ENCODE assay signal across 10 mouse cellular contexts in the genomic region with DNA sequence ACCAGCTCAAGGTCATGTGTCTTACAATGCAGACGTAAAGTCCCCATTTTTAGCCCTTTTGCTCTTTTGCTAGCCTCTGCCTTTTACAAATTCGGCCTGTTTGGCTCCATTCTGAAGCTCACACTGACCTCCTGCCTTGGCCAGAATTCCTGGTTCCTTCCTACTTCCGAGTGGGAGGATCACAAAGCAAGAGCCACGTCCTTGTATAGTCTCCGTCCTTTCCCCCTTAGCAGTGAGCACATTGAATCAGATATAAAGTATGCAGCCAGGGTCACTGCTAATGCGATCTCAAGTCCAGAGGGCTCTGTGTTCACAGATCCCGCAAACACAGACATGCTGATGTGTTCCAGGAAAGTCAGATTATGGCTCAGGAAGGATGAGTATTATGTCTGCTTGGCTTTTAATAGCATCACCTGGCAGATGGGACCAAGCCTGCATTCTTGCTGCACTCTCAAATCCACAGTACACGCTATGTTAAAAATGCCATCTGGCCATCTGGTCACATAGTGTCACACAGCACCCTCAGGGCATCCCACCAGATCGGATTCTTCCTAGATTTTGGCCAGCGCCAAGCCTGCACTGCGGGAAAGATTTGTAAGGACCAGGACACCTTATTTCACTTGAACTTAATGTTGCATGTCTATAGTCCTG.
A peak's percentile ranks its signal among the peaks of the same experiment; 100 is the strongest.
DNase-seq lines count a peak whose midpoint lies in the region; ATAC-seq and TF ChIP-seq lines count a peak whose summit lies in the region.
"Had no signal": no experiment of that assay in that cellular context is flagged by ENCODE, and none has a peak within 500 bp of the region (broad histone marks: within the 10 kb centered on the region; RNA-seq: fewer than 3 reads in every experiment).

No protein-coding gene starts in this region.

- no peak overlapping the region for H3K9ac ChIP-seq in hindbrain, embryonic 15.5 days
- H3K9ac ChIP-seq: limb, embryonic 13.5 days had no signal

- peaks cover 3% of the 10 kb centered on the region; the same call in 1 of the 2 replicates for H3K4me1 ChIP-seq in hindbrain, embryonic 15.5 days (replicated peaks)
- H3K4me1 ChIP-seq in hindbrain, embryonic 10.5 days (replicated peaks), result no peaks in the 10 kb centered on the region; the same call in 1 of the 2 replicates
- peaks cover 21% of the 10 kb centered on the region for H3K4me1 ChIP-seq in cerebellum, adult 2 months (ENCODE audit: control insufficient read depth, insufficient read depth, low read length)
- H3K4me1 ChIP-seq: limb, embryonic 13.5 days had no signal

- no peaks in the 10 kb centered on the region for H3K9me3 ChIP-seq in hindbrain, embryonic 15.5 days
- no peaks in the 10 kb centered on the region for H3K9me3 ChIP-seq in hindbrain, embryonic 10.5 days
- H3K9me3 ChIP-seq: limb, embryonic 13.5 days had no signal

- TF ChIP-seq POLR2A in cerebellum, adult 2 months (IDR thresholded peaks at IDR 0.05; ENCODE audit: borderline replicate concordance, insufficient read depth, low read length), result peak; percentile 22; the same call in 1 of the 2 replicates

- no peaks in the 10 kb centered on the region for H3K27me3 ChIP-seq in hindbrain, embryonic 15.5 days
- no peaks in the 10 kb centered on the region for H3K27me3 ChIP-seq in hindbrain, embryonic 10.5 days (ENCODE audit: insufficient read depth, poor library complexity, severe bottlenecking)
- no peaks in the 10 kb centered on the region for H3K27me3 ChIP-seq in cerebellum, adult 2 months (ENCODE audit: control insufficient read depth, insufficient read depth, low read length)
- H3K27me3 ChIP-seq: limb, embryonic 13.5 days had no signal

- no peaks in the 10 kb centered on the region for H3K36me3 ChIP-seq in hindbrain, embryonic 15.5 days
- H3K36me3 ChIP-seq in hindbrain, embryonic 10.5 days, result no peaks in the 10 kb centered on the region
- no peaks in the 10 kb centered on the region for H3K36me3 ChIP-seq in macrophage (ENCODE audit: inconsistent target)
- H3K36me3 ChIP-seq: limb, embryonic 13.5 days had no signal

- H3K27ac ChIP-seq in hindbrain, embryonic 15.5 days (replicated peaks), result no peak overlapping the region
- no peak overlapping the region for H3K27ac ChIP-seq in hindbrain, embryonic 10.5 days
- H3K27ac ChIP-seq in cerebellum, adult 2 months (ENCODE audit: insufficient read depth, low read length), result peak overlapping the region; percentile 90
- peak overlapping the region; percentile 48 for H3K27ac ChIP-seq in macrophage
- H3K27ac ChIP-seq: limb, embryonic 13.5 days had no signal

- no peak for DNase-seq in hindbrain, embryonic 10.5 days (ENCODE audit: low spot score)
- DNase-seq in cerebellum, adult 2 months, result peak; percentile 88 to 96
- no peak for DNase-seq in frontal cortex, postnatal 36 days (ENCODE audit: low spot score in 2 of 2)
- no peak for DNase-seq in gastrocnemius, postnatal 4 days (ENCODE audit: low spot score in 2 of 2)
- DNase-seq: kidney, adult 9 months; lung, postnatal 4 days had no signal

- no peak overlapping the region for H3K4me2 ChIP-seq in hindbrain, embryonic 15.5 days
- H3K4me2 ChIP-seq: limb, embryonic 13.5 days had no signal

- H3K4me3 ChIP-seq in hindbrain, embryonic 15.5 days, result no peak overlapping the region
- no peak overlapping the region for H3K4me3 ChIP-seq in hindbrain, embryonic 10.5 days
- no peak overlapping the region for H3K4me3 ChIP-seq in cerebellum, adult 2 months (replicated peaks; ENCODE audit: insufficient read depth, low read depth, low read length)
- H3K4me3 ChIP-seq in macrophage (ENCODE audit: inconsistent target), result no peak overlapping the region
- H3K4me3 ChIP-seq: limb, embryonic 13.5 days had no signal

- no peaks in the 10 kb centered on the region for H3K79me2 ChIP-seq in macrophage (ENCODE audit: inconsistent target)

- 69% methylated on average over 11 of the region's 11 CpGs for WGBS in hindbrain, embryonic 15.5 days
- 81% methylated on average over 11 of the region's 11 CpGs for WGBS in hindbrain, embryonic 10.5 days
- WGBS in cerebellum, adult 2 months, result 11% methylated on average over 11 of the region's 11 CpGs
- 99% methylated on average over 11 of the region's 11 CpGs for WGBS in macrophage (ENCODE audit: missing documents)

- TF ChIP-seq CTCF in cerebellum, adult 2 months (IDR thresholded peaks at IDR 0.05; ENCODE audit: borderline replicate concordance, insufficient read depth, low read depth, low read length), result no peak

- ATAC-seq in hindbrain, embryonic 15.5 days (ENCODE audit: low FRiP score, low read depth), result 0 out of 2 replicates have a peak, but pooled peaks have one; percentile 59
- ATAC-seq in cerebellum, adult (ENCODE audit: insufficient number of reproducible peaks, low FRiP score, low TSS enrichment), result peak; percentile 90

Comparison
In these comparisons a context has a peak if more than half of its experiments do, and no peak if none do; other contexts are left out.
1. H3K27ac ChIP-seq: peak in cerebellum, adult 2 months (single experiment) and macrophage (single experiment); none in hindbrain, embryonic 15.5 days (single experiment) and hindbrain, embryonic 10.5 days (single experiment).
2. DNase-seq: peak in cerebellum, adult 2 months (2 of 2); none in hindbrain, embryonic 10.5 days (single experiment), frontal cortex, postnatal 36 days (0 of 2) and gastrocnemius, postnatal 4 days (0 of 2).